Mouse (Mus musculus) cortical plate, adult 2 months (tissue): Measurements from ENCODE around the gene Ly6g6f.

Source experiments
- CTCF ChIP-seq: fragments of 200-500 bp; IDR thresholded peaks from 2 replicates; pipeline ENCODE4 v1.5.1; 2011; ENCODE audit warnings: mild to moderate bottlenecking, control low read depth, low read length; ENCODE audit not compliant: insufficient read depth; ENCODE audit errors: extremely low read depth
- POLR2A ChIP-seq: fragments of 200-500 bp; IDR thresholded peaks from 2 replicates; pipeline ENCODE4 v1.6.1; 2011; ENCODE audit warnings: mild to moderate bottlenecking, low read length, control low read depth; ENCODE audit not compliant: insufficient read depth; ENCODE audit errors: extremely low read depth

GRCm38 (mm10) chr17:35108097-35108496 lies 22.7 kb upstream of the Ly6g6f start, which contains the start of gene Ly6g5c:
- TF ChIP-seq CTCF (no peak), POLR2A (no peak)
